Mouse (Mus musculus) brown adipose tissue, adult 24 weeks (tissue): ENCODE data around the gene Mfap3. TPM values are rescaled to one million over a fixed set of nuclear protein-coding genes. Genes with fewer than 3 reads are reported as not detected.

Experiments used
- polyA plus RNA-seq: library from polyadenylated mRNA; stranded (reverse); fragments of >200 nt; gene quantifications from 2 replicates; pipeline ENCODE4 v1.2.4, GENCODE M21; 2012; ENCODE audit not compliant: missing spikeins, insufficient read depth, insufficient read length

Gene Mfap3
- polyA plus RNA-seq, 1 experiment, result 15.9 TPM

Other genes with a start within 250 kb of the Mfap3 start
- 28.8 and 31.0 TPM in 2 replicates for gene Fam114a2, start within 50 bp of the Mfap3 start, polyA plus RNA-seq
- 2.5 and 3.3 TPM in 2 replicates for gene Galnt10, start 126.8 kb downstream of the Mfap3 start, polyA plus RNA-seq